Mouse (Mus musculus) kidney, postnatal 0 days (tissue): ENCODE measurements at regions not wholly inside any gene's neighbourhood (a gene's known extent, or its start where the extent isn't known, plus 50 kb on each side); places are given as distances from the start of the nearest gene placed in this dataset.
"Not testable (repeated sequence)": the region's sequence is repeated elsewhere in the genome, so short reads cannot be mapped to it uniquely, and the experiment has no call there.

Source experiments
- ATAC-seq: fragments of 200-750 bp; cut with Nextera tagmentation; replicated peaks from 2 replicates; pipeline ENCODE4 v1.8.0; 2017; ENCODE audit warnings: low read depth, moderate number of reproducible peaks, moderate TSS enrichment, moderate library complexity; ENCODE audit not compliant: low FRiP score
- DNase-seq: peaks from one replicate; pipeline ENCODE4 v3.0.0-alpha.2; 2016; ENCODE audit warnings: low spot score
- H3K27ac ChIP-seq: fragments of 300-500 bp; sonication (generic); 2 replicates; pipeline ENCODE4 v1.5.1; 2014; ENCODE audit warnings: mild to moderate bottlenecking
- H3K27me3 ChIP-seq: fragments of 300-500 bp; sonication (generic); 2 replicates; pipeline ENCODE4 v1.6.1; 2014; ENCODE audit warnings: low read length, mixed read lengths; ENCODE audit not compliant: insufficient read depth
- H3K36me3 ChIP-seq: fragments of 300-500 bp; sonication (generic); 2 replicates; pipeline ENCODE4 v1.6.1; 2014; ENCODE audit warnings: low read length, mixed read lengths; ENCODE audit not compliant: insufficient read depth
- H3K4me1 ChIP-seq: fragments of 300-500 bp; sonication (generic); replicated peaks from 2 replicates; pipeline ENCODE4 v1.6.1; 2014; ENCODE audit warnings: antibody characterized with exemption, low read length, mixed read lengths; ENCODE audit not compliant: insufficient read depth
- H3K4me2 ChIP-seq: fragments of 300-500 bp; sonication (generic); 2 replicates; pipeline ENCODE4 v1.6.1; 2014; ENCODE audit warnings: mild to moderate bottlenecking, low read length, moderate library complexity, mixed read lengths
- H3K4me3 ChIP-seq: fragments of 300-500 bp; sonication (generic); replicated peaks from 2 replicates; pipeline ENCODE4 v1.5.1; 2014; ENCODE audit warnings: low read depth, low read length
- H3K9ac ChIP-seq: fragments of 300-500 bp; sonication (generic); 2 replicates; pipeline ENCODE4 v1.6.1; 2014; ENCODE audit warnings: low read depth, low read length
- H3K9me3 ChIP-seq: fragments of 300-500 bp; sonication (generic); replicated peaks from 2 replicates; pipeline ENCODE4 v1.6.1; 2016; ENCODE audit warnings: low read length, inconsistent platforms, mixed read lengths
- CTCF ChIP-seq: IDR thresholded peaks from 2 replicates; pipeline ENCODE4 v1.5.1; 2016; ENCODE audit warnings: antibody characterized with exemption, low read depth, mild to moderate bottlenecking, moderate library complexity
- WGBS: fragments of 180-500 bp; shearing (Covaris S2); extraction: QIAGEN DNeasy Blood & Tissue Kit; methylation state at CpG from one replicate; pipeline ENCODE4 v1.1.7; 2014; 5-methylcytosine and 5-hydroxymethylcytosine counted together

GRCm38 (mm10) chr17:83063848-83064247 is 151.2 kb upstream of the Pkdcc start:
- WGBS = 36% methylated on average over 4 of the region's 4 CpGs
- no peak overlapping the region for H3K4me2 ChIP-seq

DNA sequence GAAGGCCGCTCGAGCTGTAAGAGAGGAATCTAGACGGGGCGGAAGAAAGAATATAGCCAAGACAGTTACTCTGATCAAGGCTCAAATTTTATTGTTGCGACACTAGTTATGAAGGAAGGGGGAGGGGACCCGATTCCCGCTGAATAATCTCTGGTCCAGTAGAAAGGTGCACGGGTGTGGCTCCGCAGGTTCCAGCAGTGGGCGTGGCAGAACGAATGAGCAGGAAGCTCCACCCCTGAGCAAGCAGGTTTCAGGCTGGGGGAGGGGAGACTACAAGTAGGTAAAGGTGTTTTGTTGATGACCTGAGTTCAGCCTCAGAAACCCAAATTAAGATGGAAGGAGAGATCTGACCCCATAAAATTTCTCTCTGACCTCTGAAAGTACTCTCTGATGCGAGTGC is 150.7 kb upstream of the Pkdcc start:
- not testable (repeated sequence) for H3K27me3 ChIP-seq, DNase-seq, H3K4me3 ChIP-seq, H3K4me1 ChIP-seq, H3K27ac ChIP-seq, H3K9ac ChIP-seq, H3K36me3 ChIP-seq, H3K4me2 ChIP-seq, H3K9me3 ChIP-seq, ATAC-seq
- WGBS = 28% methylated on average over 8 of the region's 12 CpGs

More at GRCm38 (mm10) chr17:83063848-83064247, 151.2 kb upstream of the Pkdcc start:
- no peak overlapping the region for H3K4me3 ChIP-seq
- no peak overlapping the region for H3K9ac ChIP-seq
- no peaks in the 10 kb centered on the region for H3K4me1 ChIP-seq
- no peak overlapping the region for H3K27ac ChIP-seq
- no peaks in the 10 kb centered on the region for H3K9me3 ChIP-seq
- TF ChIP-seq CTCF = no peak
- H3K27me3 ChIP-seq = no peaks in the 10 kb centered on the region
- DNase-seq (no peak), ATAC-seq (no peak)
- no peaks in the 10 kb centered on the region for H3K36me3 ChIP-seq

DNA sequence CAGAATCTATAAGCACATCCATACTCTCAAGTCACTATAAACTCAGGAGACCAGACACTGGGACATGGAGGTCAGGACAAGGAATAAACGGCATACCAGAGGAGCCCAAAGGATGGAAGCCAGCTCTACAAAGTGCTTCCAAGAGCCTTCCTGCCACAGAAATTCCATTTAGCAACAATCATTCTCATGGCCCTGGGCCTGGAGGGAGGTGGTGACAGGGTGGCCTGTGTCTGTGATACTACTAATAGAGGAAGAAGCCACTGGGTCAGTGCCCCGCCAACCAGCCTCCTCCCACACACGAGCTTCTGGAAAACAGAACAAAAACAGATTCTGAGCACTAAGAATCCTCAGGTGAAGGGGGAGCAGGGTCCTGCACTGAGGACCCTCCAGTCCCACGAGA is 145.8 kb upstream of the Pkdcc start:
- H3K27ac ChIP-seq = no peak overlapping the region
- DNase-seq (no peak), ATAC-seq (no peak)
- H3K4me3 ChIP-seq = no peak overlapping the region
- no peaks in the 10 kb centered on the region for H3K36me3 ChIP-seq
- no peak overlapping the region for H3K9ac ChIP-seq
- no peaks in the 10 kb centered on the region for H3K4me1 ChIP-seq
- no peak overlapping the region for H3K4me2 ChIP-seq
- no peaks in the 10 kb centered on the region for H3K9me3 ChIP-seq
- no peak for TF ChIP-seq CTCF
- WGBS = 46% methylated on average over 4 of the region's 4 CpGs
- H3K27me3 ChIP-seq = no peaks in the 10 kb centered on the region

DNA sequence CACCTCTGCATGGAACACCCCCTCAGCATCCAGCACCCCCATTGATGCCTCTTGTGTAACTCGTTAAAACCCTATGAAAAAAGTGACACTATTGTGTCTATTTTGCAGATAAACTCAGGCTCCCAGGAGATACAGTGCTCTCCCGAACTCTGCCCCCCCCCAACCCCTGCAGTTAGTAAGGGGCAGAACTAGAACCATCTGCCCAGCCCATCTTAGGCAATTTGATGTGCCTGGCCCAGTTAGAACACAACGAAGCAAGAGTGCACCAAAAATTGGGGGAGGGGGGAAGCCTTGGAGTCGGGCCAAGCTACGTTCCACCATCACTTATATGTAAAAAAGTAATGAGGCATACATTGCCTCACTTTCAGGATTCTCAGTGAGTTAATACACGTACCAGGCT is 143.3 kb upstream of the Pkdcc start:
- Histone ChIP-seq H3K9ac (no peak overlapping the region), H3K9me3 (no peaks in the 10 kb centered on the region), H3K4me3 (no peak overlapping the region), H3K36me3 (no peaks in the 10 kb centered on the region), H3K4me1 (no peaks in the 10 kb centered on the region), H3K27ac (no peak overlapping the region), H3K4me2 (no peak overlapping the region), H3K27me3 (no peaks in the 10 kb centered on the region)
- no peak for ATAC-seq
- TF ChIP-seq CTCF = no peak
- DNase-seq = no peak
- 66% methylated on average over 6 of the region's 6 CpGs for WGBS

DNA sequence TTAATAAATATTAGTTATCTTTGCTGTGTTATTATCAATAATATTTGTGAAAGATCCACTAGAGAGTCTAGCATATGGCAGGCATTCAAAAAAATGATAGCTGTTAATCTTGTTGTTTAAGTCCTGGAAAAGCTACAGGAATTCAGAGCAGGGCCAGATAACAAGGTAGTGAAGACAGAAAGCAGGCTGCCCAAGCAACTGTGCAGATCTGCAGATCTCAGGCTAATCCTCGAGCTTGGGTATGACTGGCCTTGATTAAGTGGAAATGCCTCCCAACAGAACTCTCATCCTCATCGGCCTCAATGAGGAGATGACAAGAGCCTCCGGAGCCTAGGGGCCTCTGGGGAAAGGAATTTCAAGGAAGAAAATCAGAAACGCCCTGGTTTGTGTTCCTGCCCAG is 142.9 kb upstream of the Pkdcc start:
- Histone ChIP-seq H3K27me3 (no peaks in the 10 kb centered on the region), H3K27ac (no peak overlapping the region), H3K9ac (no peak overlapping the region), H3K9me3 (no peaks in the 10 kb centered on the region), H3K4me2 (no peak overlapping the region), H3K36me3 (no peaks in the 10 kb centered on the region), H3K4me3 (no peak overlapping the region), H3K4me1 (no peaks in the 10 kb centered on the region)
- ATAC-seq = no peak
- no peak for DNase-seq
- no peak for TF ChIP-seq CTCF
- WGBS = 72% methylated on average over 4 of the region's 4 CpGs

DNA sequence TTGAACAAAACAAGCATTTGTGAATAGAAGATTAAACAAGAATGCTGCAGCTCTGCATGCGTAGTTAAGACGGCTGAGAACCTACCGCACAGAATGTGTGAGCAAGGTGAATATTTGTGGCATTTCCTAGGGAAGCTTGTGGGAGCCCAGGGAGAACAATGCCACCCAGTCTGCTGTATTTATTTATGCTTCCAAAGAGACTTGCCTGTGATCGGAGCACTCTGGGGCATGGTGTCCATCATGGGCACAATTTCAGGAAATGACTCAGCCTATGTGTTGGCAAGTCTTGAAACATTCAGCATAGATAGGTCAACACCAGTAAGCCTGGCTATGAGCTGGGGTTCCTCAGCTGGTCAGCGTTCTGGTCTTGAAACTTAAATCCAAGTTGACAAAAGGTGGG is 140.2 kb upstream of the Pkdcc start:
- Histone ChIP-seq H3K27ac (no peak overlapping the region), H3K9me3 (no peaks in the 10 kb centered on the region), H3K27me3 (no peaks in the 10 kb centered on the region), H3K4me1 (peaks cover 8% of the 10 kb centered on the region; the same call in 1 of the 2 replicates), H3K4me3 (no peak overlapping the region), H3K9ac (no peak overlapping the region), H3K36me3 (no peaks in the 10 kb centered on the region), H3K4me2 (no peak overlapping the region)
- 71% methylated on average over 5 of the region's 5 CpGs for WGBS
- ATAC-seq = no peak
- DNase-seq = no peak
- TF ChIP-seq CTCF = no peak
